Mouse (Mus musculus) testis, adult 2 months (tissue): ENCODE data around the gene Cic.

Experiments used
- CTCF ChIP-seq: fragments of 200-500 bp; IDR thresholded peaks from 2 replicates; pipeline ENCODE4 v1.5.1; 2012; ENCODE audit warnings: low read depth, mild to moderate bottlenecking, inconsistent platforms, low read length, moderate library complexity; ENCODE audit not compliant: control insufficient read depth, insufficient read depth, insufficient replicate concordance
- POLR2A ChIP-seq: fragments of 200-500 bp; IDR thresholded peaks from 2 replicates; pipeline ENCODE4 v1.6.1; 2012; ENCODE audit warnings: low read depth, mild to moderate bottlenecking, inconsistent platforms, low read length, moderate library complexity; ENCODE audit not compliant: control insufficient read depth

DNA sequence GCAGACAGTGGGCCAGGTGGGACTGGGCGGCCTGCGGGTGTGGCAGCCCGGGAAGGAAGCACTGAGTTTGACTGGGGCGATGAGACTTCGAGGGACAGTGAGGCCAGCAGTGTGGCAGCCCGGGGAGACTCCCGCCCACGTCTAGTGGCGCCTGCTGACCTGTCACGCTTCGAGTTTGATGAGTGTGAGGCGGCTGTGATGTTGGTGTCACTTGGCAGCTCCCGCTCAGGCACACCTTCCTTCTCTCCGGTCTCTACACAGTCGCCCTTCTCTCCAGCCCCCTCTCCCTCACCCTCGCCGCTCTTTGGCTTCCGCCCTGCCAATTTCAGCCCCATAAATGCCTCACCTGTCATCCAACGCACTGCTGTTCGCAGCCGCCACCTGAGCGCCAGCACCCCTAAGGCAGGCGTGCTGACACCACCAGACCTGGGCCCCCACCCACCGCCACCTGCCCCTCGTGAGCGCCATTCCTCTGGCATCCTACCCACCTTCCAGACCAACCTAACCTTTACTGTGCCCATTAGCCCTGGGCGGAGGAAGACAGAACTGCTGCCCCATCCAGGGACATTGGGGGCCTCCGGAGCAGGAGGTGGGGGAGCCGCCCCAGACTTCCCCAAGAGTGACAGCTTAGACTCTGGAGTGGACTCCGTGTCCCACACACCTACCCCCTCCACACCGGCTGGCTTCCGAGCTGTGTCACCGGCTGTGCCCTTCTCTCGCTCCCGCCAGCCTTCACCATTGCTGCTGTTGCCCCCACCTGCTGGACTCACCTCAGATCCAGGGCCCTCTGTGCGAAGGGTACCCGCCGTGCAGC is 5.1 kb downstream of the Cic start:
- TF ChIP-seq CTCF (no peak), POLR2A (no peak)
